Mouse (Mus musculus) kidney, adult 2 months (tissue): ENCODE data around the gene Alg11. TPM values are rescaled to one million over a fixed set of nuclear protein-coding genes. Genes with fewer than 3 reads are reported as not detected.

Experiments
- DNase-seq: peaks from one replicate; pipeline ENCODE4 v3.0.0; 2021
- H3K27ac ChIP-seq: fragments of 200-500 bp; 2 replicates; pipeline ENCODE4 v1.5.1; 2012; ENCODE audit warnings: low read depth, low read length, control low read depth, inconsistent platforms; ENCODE audit not compliant: insufficient read depth
- H3K27me3 ChIP-seq: fragments of 200-500 bp; replicated peaks from 2 replicates; pipeline ENCODE4 v1.6.1; 2012; ENCODE audit warnings: mild to moderate bottlenecking, moderate library complexity, low read length, inconsistent platforms; ENCODE audit not compliant: control insufficient read depth, insufficient read depth
- H3K36me3 ChIP-seq: fragments of 200-500 bp; 2 replicates; pipeline ENCODE4 v1.6.1; 2012; ENCODE audit warnings: mild to moderate bottlenecking, moderate library complexity, low read length, inconsistent platforms; ENCODE audit not compliant: control insufficient read depth, insufficient read depth
- H3K4me1 ChIP-seq: fragments of 200-500 bp; 2 replicates; pipeline ENCODE4 v1.6.1; 2011; ENCODE audit warnings: low read length; ENCODE audit not compliant: control insufficient read depth, insufficient read depth
- H3K4me3 ChIP-seq: fragments of 200-500 bp; 2 replicates; pipeline ENCODE4 v1.5.1; 2011; ENCODE audit warnings: mild to moderate bottlenecking, low read depth, low read length, control low read depth; ENCODE audit not compliant: insufficient read depth
- CTCF ChIP-seq: fragments of 200-500 bp; conservative IDR thresholded peaks from 2 replicates; pipeline ENCODE4 v1.5.1; 2011; ENCODE audit warnings: low read depth, mild to moderate bottlenecking, control low read depth, low read length, moderate library complexity, mixed read lengths; ENCODE audit not compliant: insufficient read depth, insufficient read length
- POLR2A ChIP-seq: fragments of 200-500 bp; IDR thresholded peaks from one replicate; pipeline ENCODE4 v1.6.1; 2011; ENCODE audit warnings: low read depth, low read length, control low read depth
- WGBS: fragments of 180-500 bp; shearing (Covaris S2); methylation state at CpG from one replicate; pipeline ENCODE4 v1.1.7; 2018; 5-methylcytosine and 5-hydroxymethylcytosine counted together
- polyA plus RNA-seq: library from polyadenylated mRNA; depleted of rRNA; stranded (reverse); fragments of >200 nt; gene quantifications from 2 replicates; pipeline ENCODE4 v1.2.3, GENCODE M21; 2012; rRNA removed

Gene Alg11
- polyA plus RNA-seq, 1 experiment: 5.7 TPM

DNA sequence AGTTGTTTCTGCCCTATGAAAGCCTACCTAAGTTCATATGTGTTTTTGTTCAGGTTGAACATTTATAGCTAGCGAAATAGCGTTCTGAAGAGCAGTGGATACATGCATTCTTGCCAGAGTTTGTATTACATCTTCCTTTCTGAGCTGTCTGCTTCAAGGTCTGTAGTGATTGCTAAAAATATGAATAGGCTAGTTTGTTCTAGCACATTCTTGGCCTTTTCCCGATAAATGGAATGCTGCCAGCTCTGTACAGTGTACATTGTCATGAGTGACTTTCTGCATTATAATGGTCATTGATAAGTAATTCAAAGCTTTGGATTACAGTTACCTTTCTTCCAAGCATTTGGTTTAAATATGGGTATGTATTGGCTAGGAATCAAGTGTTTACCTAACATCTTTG, 605 bp downstream of the Alg11 start:
- WGBS: 2% methylated on average over 3 of the region's 3 CpGs
- DNase-seq: no peak

DNA sequence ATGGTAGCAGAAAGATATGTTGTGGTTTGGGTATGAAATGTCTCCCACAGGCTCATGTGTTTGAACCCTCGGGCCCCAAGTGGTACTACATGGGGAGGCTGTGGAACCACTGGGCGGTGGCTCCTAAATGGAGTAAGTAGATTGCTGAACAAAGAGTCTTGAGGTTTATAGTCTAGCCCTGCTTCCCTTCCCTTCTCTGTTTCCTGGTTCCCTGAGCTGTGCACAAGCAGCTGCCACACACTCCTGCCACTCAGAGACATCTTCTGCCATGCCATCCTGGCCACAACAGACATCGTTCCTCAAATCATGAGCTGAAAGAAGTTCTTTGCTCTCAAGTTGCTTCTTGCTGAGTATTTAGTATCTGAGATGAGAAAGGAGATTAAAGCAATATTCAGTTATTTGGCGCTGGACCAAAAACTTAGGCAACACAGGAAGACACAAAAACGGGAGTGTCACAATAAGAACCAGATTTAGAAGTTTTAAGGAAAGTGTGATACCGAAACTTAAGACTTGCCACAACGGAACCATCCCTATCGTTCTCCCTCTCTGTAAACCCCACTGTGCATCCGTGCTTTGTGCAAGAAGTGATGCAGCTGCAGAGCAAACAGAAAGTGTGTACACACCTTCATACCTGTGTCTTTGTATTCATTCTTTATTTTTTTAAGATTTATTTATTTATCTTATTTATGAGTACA, 18.9 kb downstream of the Alg11 start:
- Histone ChIP-seq H3K27ac (no peak overlapping the region), H3K36me3 (no peaks in the 10 kb centered on the region), H3K4me1 (no peaks in the 10 kb centered on the region), H3K4me3 (no peak overlapping the region), H3K27me3 (no peaks in the 10 kb centered on the region)
- 79% methylated on average over 9 of the region's 9 CpGs for WGBS
- TF ChIP-seq POLR2A (no peak), CTCF (no peak)
- no peak for DNase-seq

More for the DNA sequence above, 605 bp downstream of the Alg11 start:
- no peaks in the 10 kb centered on the region for H3K4me1 ChIP-seq
- no peak overlapping the region for H3K27ac ChIP-seq
- TF ChIP-seq CTCF: no peak
- no peaks in the 10 kb centered on the region for H3K27me3 ChIP-seq
- peak overlapping the region; percentile 95; the same call in 1 of the 2 replicates for H3K4me3 ChIP-seq
- peaks cover 11% of the 10 kb centered on the region for H3K36me3 ChIP-seq

DNA sequence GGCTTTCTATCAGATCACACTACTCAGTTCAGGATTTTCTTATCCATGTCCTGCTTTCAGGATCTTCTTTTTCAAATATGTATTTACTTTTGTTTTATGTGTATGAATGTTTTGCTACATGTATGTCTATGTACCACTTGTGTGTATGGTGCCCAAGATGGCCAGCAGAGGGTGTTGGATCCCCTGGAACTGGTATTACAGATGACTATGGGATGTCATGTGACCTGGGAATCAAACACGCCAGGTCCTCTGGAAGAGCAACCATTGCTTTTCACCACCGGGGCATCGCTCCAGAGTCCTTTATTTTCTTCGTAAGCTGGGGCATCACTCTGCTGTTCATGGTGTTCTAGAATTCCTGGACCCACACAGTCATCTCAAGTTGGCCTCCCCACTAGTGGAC, 28.7 kb downstream of the Alg11 start:
- TF ChIP-seq CTCF (no peak), POLR2A (no peak)
- WGBS: 91% methylated on average over 4 of the region's 4 CpGs
- no peaks in the 10 kb centered on the region for H3K36me3 ChIP-seq
- H3K27ac ChIP-seq: no peak overlapping the region
- H3K4me1 ChIP-seq: no peaks in the 10 kb centered on the region
- no peaks in the 10 kb centered on the region; the same call in 1 of the 2 replicates for H3K27me3 ChIP-seq
- DNase-seq: no peak
- no peak overlapping the region for H3K4me3 ChIP-seq

DNA sequence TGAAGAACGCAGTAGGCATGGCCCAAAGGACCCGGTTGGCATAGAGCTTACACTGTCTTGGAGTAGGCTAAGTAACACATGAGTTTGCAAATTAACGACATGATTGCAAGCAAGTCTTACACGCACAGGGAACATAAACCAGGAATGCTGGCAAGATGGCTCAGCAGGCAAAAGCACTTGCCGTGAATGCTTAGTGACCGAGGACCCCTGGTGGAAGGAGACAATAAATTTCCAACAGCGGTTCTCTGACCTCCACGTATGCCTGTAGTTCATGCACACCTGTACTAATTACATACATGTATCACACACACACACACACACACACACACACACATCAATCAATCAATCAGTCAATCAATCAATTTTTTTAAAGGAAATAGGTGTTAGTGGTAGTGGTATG, 31.0 kb downstream of the Alg11 start:
- Histone ChIP-seq H3K4me1 (no peaks in the 10 kb centered on the region), H3K27ac (no peak overlapping the region), H3K36me3 (no peaks in the 10 kb centered on the region), H3K27me3 (no peaks in the 10 kb centered on the region), H3K4me3 (no peak overlapping the region)
- WGBS: 39% methylated on average over 8 of the region's 8 CpGs
- DNase-seq: no peak
- TF ChIP-seq POLR2A (no peak), CTCF (peak; percentile 42; the same call in 1 of the 2 replicates)

DNA sequence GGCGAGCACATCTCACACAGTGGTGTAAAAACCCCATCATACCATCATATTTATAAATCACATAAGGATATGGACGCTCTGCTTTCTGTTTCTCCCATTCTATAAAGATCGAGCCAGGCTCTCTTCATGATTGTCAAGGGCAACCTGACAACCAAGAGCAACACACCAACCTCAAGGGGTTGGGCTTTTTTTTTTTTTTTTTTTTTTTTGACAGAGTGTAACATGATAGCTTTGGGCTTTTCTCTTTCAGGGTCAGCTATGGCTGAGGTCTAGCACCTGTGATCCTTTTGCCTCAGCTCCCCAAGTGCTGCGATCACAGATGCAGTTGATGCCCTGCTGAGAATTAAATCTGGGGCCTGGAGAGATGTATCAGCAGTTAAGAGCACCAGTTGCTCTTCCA, 46.5 kb downstream of the Alg11 start:
- H3K27ac ChIP-seq: no peak overlapping the region
- WGBS: 74% methylated on average over 4 of the region's 4 CpGs
- no peaks in the 10 kb centered on the region for H3K36me3 ChIP-seq
- H3K4me3 ChIP-seq: no peak overlapping the region
- no peak for DNase-seq
- H3K27me3 ChIP-seq: no peaks in the 10 kb centered on the region
- no peak for TF ChIP-seq POLR2A
- no peak for TF ChIP-seq CTCF
- H3K4me1 ChIP-seq: no peaks in the 10 kb centered on the region

Other genes starting within 250 kb of the Alg11 start
- gene Defb50, start 237.2 kb upstream of the Alg11 start, polyA plus RNA-seq: not detected in 2 replicates
- gene Defb2, start 220.8 kb upstream of the Alg11 start, polyA plus RNA-seq: 1.5 and 2.4 TPM in 2 replicates
- gene Defb10, start 201.8 kb upstream of the Alg11 start, polyA plus RNA-seq: not detected in 2 replicates
- not detected in 2 replicates for gene Defb9, start 175.3 kb upstream of the Alg11 start, polyA plus RNA-seq
- gene Defb11, start 154.3 kb upstream of the Alg11 start, polyA plus RNA-seq: 3.6 and 3.9 TPM in 2 replicates
- not detected in 2 replicates for gene Defb15, start 128.0 kb upstream of the Alg11 start, polyA plus RNA-seq
- not detected in 2 replicates for gene Defb35, start 122.4 kb upstream of the Alg11 start, polyA plus RNA-seq
- gene Defb13, start 114.0 kb upstream of the Alg11 start, polyA plus RNA-seq: not detected in 2 replicates
- 0.05 TPM in 1 of 2 replicates, not detected in the other for gene Fam90a1a, start 102.0 kb upstream of the Alg11 start, polyA plus RNA-seq
- gene Ccdc70, start 90.9 kb upstream of the Alg11 start, polyA plus RNA-seq: not detected in 2 replicates
- gene Atp7b, start 416 bp upstream of the Alg11 start, polyA plus RNA-seq: 1.1 and 1.4 TPM in 2 replicates
- gene Nek5, start 64.3 kb downstream of the Alg11 start, polyA plus RNA-seq: 0.59 and 0.65 TPM in 2 replicates
- 1.6 and 1.7 TPM in 2 replicates for gene Nek3, start 105.7 kb downstream of the Alg11 start, polyA plus RNA-seq
- gene Ckap2, start 125.1 kb downstream of the Alg11 start, polyA plus RNA-seq: 0.38 and 0.64 TPM in 2 replicates
- gene Vps36, start 132.1 kb downstream of the Alg11 start, polyA plus RNA-seq: 12.0 and 15.0 TPM in 2 replicates
- gene Thsd1, start 166.6 kb downstream of the Alg11 start, polyA plus RNA-seq: 2.7 and 3.1 TPM in 2 replicates
- gene Tpte, start 222.7 kb downstream of the Alg11 start, polyA plus RNA-seq: not detected in 2 replicates